Mouse (Mus musculus) liver, embryonic 16.5 days (tissue): ENCODE measurements around the gene Ube2k. TPM values are rescaled to one million over a fixed set of nuclear protein-coding genes. Genes with fewer than 3 reads are reported as not detected.

Experiments used
- ATAC-seq: fragments of 200-750 bp; cut with Nextera tagmentation; 2 replicates; pipeline ENCODE4 v1.8.0; 2017; ENCODE audit warnings: low read depth, mild to moderate bottlenecking, moderate number of reproducible peaks, moderate library complexity
- H3K27ac ChIP-seq: fragments of 300-500 bp; sonication (generic); 2 replicates; pipeline ENCODE4 v1.5.1; 2014; ENCODE audit warnings: mild to moderate bottlenecking, low read length
- H3K27me3 ChIP-seq: fragments of 300-500 bp; sonication (generic); 2 replicates; pipeline ENCODE4 v1.6.1; 2014; ENCODE audit warnings: low read depth, low read length, mixed read lengths; ENCODE audit not compliant: control insufficient read depth, insufficient read depth
- H3K36me3 ChIP-seq: fragments of 300-500 bp; sonication (generic); 2 replicates; pipeline ENCODE4 v1.6.1; 2014; ENCODE audit warnings: mild to moderate bottlenecking; ENCODE audit not compliant: control insufficient read depth, insufficient read depth
- H3K4me1 ChIP-seq: fragments of 300-500 bp; sonication (generic); 2 replicates; pipeline ENCODE4 v1.6.1; 2014; ENCODE audit warnings: low read depth, low read length, mixed read lengths; ENCODE audit not compliant: control insufficient read depth
- H3K4me2 ChIP-seq: fragments of 300-500 bp; sonication (generic); 2 replicates; pipeline ENCODE4 v1.6.1; 2014; ENCODE audit warnings: low read depth, low read length, mixed read lengths
- H3K4me3 ChIP-seq: fragments of 300-500 bp; sonication (generic); 2 replicates; pipeline ENCODE4 v1.5.1; 2014; ENCODE audit warnings: low read depth, mild to moderate bottlenecking, low read length
- H3K9ac ChIP-seq: fragments of 300-500 bp; sonication (generic); 2 replicates; pipeline ENCODE4 v1.6.1; 2014; ENCODE audit warnings: low read depth, low read length
- H3K9me3 ChIP-seq: fragments of 300-500 bp; sonication (generic); replicated peaks from 2 replicates; pipeline ENCODE4 v1.6.1; 2016; ENCODE audit warnings: low read length; ENCODE audit not compliant: control insufficient read depth
- WGBS: fragments of 180-500 bp; shearing (Covaris S2); extraction: QIAGEN DNeasy Blood & Tissue Kit; methylation state at CpG from one replicate; pipeline ENCODE4 v1.1.7; 2014; ENCODE audit not compliant: insufficient replicate concordance; 5-methylcytosine and 5-hydroxymethylcytosine counted together
- polyA plus RNA-seq: library from polyadenylated mRNA; unstranded; fragments of >200 nt; fragmentation: Nextera tagmentation; extraction: Ambion mirVana; gene quantifications from 2 replicates; pipeline ENCODE4 v1.2.1, GENCODE M21; 2015

The Ube2k gene
- polyA plus RNA-seq, 1 experiment from 2014 or later: 64.6 TPM

DNA sequence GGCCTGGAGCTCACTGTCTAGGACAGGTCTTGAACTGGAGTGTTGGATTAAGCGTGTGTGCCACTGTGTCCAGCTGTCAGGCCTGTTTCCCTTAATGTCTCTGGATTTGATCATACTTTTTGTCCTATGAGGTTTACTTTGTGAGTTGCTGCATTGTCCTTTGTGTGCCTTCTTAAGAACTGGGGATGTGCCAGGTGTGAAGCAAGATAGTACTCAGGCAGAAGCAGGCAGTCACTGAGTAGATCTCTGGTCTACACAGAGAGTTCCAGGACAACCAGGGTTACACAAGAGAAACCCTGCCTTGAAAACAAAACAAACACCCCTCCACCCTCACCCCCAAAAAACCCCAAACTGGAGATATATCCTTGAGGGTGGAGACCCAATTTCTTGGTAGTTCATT lies 12.6 kb downstream of the Ube2k start:
- 97% methylated on average over 1 of the region's 1 CpGs for WGBS

DNA sequence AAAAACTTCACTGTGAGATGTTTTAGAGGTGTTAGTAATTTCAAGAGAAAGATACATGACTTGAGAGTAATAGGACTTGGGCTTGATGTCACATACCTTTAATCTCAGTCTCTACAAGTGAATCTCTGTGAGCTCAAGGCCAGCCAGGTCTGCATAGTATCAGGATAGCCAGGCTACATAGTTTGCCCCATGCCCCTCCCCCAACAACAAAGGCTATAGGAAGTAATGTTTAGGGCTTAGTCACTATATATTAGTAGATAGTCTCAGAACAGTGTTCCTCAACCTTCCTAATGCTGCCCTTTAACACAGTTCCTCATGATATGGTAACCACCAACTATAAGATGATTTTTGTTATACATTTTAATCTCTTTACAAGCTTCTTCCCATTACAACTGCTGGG lies 20.1 kb downstream of the Ube2k start:
- Histone ChIP-seq H3K36me3 (no peaks in the 10 kb centered on the region; the same call in 1 of the 2 replicates), H3K9me3 (no peaks in the 10 kb centered on the region), H3K4me2 (no peak overlapping the region), H3K27ac (no peak overlapping the region), H3K4me1 (peaks cover 13% of the 10 kb centered on the region), H3K27me3 (no peaks in the 10 kb centered on the region), H3K9ac (no peak overlapping the region), H3K4me3 (no peak overlapping the region)
- no peak for ATAC-seq

More for the DNA sequence above, 12.6 kb downstream of the Ube2k start:
- no peak for ATAC-seq
- no peaks in the 10 kb centered on the region for H3K9me3 ChIP-seq
- H3K4me2 ChIP-seq: no peak overlapping the region
- H3K27me3 ChIP-seq: no peaks in the 10 kb centered on the region
- H3K9ac ChIP-seq: no peak overlapping the region
- peaks cover 3% of the 10 kb centered on the region for H3K4me1 ChIP-seq
- H3K4me3 ChIP-seq: no peak overlapping the region
- no peak overlapping the region for H3K27ac ChIP-seq
- H3K36me3 ChIP-seq: peaks cover 3% of the 10 kb centered on the region; the same call in 1 of the 2 replicates

DNA sequence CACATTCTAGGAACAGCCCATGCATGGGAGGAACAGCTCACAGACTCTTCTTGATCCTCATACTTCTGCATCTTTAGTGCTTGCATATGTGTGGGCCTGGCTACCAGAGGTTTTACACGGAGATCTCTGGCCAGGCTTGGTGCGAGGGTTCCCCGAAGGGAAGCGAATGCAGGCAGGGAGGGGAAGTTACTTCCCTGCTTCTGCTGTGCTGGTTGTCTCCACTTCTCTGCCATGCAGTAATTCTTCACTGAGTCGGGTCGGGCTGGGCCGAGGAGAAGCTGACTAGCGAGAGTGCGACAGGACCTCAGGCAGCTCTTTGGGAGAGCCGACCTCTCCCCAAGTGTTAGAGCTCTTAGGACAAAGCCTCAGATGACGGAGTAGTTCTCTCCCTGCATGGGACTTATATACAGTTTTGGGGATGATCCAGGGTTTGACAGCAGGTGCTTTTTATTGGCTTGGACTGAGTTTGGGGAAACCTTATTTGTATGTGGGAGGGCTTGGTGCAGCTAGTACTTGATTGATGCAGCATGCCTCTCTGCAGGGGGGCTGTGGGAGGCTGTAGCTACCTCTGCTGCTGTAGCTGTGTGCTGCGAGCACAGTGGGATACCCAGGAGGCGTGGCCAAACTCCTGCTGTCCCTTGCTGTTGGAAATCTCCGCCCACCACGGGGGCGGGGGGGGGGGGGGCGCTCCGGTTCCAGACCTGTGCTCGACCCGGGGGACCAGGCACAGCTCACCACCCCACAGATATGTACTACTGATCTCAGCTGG lies 24.3 kb downstream of the Ube2k start:
- WGBS: 52% methylated on average over 17 of the region's 20 CpGs
- Histone ChIP-seq H3K4me1 (peaks cover 13% of the 10 kb centered on the region), H3K9me3 (no peaks in the 10 kb centered on the region), H3K27me3 (no peaks in the 10 kb centered on the region), H3K36me3 (no peaks in the 10 kb centered on the region; the same call in 1 of the 2 replicates), H3K4me2 (no peak overlapping the region), H3K27ac (no peak overlapping the region), H3K4me3 (no peak overlapping the region), H3K9ac (no peak overlapping the region)
- no peak for ATAC-seq

DNA sequence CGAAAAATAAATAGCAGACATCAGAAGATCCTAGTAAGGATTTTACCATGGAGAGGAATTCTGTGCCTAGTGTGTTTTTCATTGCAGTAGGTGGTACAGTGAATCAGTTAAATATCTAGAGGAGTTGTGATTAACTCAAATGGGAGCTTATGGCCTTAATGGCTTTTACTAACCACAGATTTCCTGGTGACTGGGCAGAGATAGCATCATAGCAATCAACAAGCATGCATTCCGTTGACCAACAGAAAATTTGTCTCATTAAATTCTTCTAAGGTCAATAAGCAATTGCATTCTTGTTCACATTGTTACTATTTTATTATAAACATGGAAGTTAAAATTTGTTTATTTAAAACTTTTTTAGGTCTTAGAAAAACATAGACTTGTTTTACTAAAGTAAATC lies 28.5 kb downstream of the Ube2k start:
- ATAC-seq: no peak
- Histone ChIP-seq H3K4me2 (no peak overlapping the region), H3K9ac (no peak overlapping the region), H3K36me3 (no peaks in the 10 kb centered on the region; the same call in none of the 2 replicates), H3K9me3 (no peaks in the 10 kb centered on the region), H3K4me1 (peaks cover 10% of the 10 kb centered on the region), H3K4me3 (no peak overlapping the region), H3K27ac (no peak overlapping the region), H3K27me3 (no peaks in the 10 kb centered on the region)
- WGBS: 64% methylated on average over 2 of the region's 2 CpGs

DNA sequence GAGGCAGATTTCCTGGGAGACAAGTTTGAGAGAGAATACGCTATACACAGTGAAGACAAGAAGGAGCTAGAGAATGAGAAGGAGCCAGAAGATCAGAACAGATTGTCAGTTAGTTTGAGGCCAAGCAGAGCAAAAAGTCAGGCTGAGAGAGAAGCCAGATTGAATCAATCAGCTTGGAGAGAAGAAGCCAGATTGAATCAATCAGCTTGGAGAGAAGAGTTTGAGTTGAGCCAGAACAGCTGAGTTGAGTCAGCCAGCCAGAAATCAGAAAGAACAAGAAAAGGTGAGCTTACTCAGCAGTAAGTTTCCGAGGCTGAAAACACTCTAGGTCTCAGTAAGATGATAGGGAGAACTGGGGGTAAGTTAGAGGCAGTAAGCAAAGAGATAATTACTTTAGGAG lies 37.8 kb downstream of the Ube2k start:
- ATAC-seq: no peak
- no peaks in the 10 kb centered on the region for H3K27me3 ChIP-seq
- H3K9ac ChIP-seq: no peak overlapping the region
- WGBS: 84% methylated on average over 2 of the region's 2 CpGs
- H3K27ac ChIP-seq: no peak overlapping the region
- no peak overlapping the region for H3K4me3 ChIP-seq
- no peaks in the 10 kb centered on the region; the same call in 1 of the 2 replicates for H3K36me3 ChIP-seq
- H3K9me3 ChIP-seq: no peaks in the 10 kb centered on the region
- no peak overlapping the region for H3K4me2 ChIP-seq
- H3K4me1 ChIP-seq: peaks cover 2% of the 10 kb centered on the region; the same call in 1 of the 2 replicates

DNA sequence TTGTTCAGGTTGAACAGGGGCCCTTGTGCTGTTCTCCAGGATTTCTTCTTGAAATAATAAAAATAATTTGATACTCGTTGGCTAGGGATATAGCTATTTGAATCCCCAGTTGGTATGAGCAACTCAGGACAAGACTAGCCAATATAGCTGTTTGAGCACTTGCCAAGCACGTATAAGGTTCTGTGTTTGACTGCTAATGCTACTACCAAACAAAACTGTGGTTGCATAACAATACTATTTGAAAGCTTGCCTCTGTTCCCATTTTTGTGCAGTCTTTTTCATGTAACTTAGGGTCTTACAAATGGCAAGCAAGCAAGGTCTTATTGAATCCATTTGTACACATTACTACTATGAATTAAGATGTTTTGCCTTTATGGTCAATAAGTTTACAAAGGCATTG lies 38.9 kb downstream of the Ube2k start:
- H3K9me3 ChIP-seq: no peaks in the 10 kb centered on the region
- no peak overlapping the region for H3K4me2 ChIP-seq
- peaks cover 2% of the 10 kb centered on the region; the same call in 1 of the 2 replicates for H3K4me1 ChIP-seq
- no peak overlapping the region for H3K9ac ChIP-seq
- 75% methylated on average over 2 of the region's 2 CpGs for WGBS
- H3K27me3 ChIP-seq: no peaks in the 10 kb centered on the region
- no peak overlapping the region for H3K27ac ChIP-seq
- no peak overlapping the region for H3K4me3 ChIP-seq
- no peak for ATAC-seq
- H3K36me3 ChIP-seq: peaks cover 4% of the 10 kb centered on the region

DNA sequence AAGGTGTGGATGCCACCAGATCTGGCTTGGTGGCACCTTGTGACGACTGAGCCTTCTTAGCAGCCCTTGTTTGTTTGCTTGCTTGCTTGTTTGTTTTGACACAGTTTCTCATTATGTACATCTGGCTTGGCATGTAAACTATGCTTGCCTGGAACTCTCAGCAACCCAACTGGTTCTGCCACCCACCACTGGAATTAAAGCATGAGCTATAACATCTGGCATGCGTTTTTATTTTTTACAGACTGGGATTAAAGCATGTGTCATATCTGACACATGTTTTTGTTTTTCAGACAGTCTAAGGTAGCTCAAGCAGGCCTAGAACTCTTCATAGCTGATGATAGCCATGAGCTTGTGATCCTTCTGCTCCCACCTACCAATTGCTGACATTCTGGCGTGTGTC lies 41.5 kb downstream of the Ube2k start:
- Histone ChIP-seq H3K27me3 (no peaks in the 10 kb centered on the region), H3K4me2 (no peak overlapping the region), H3K9ac (no peak overlapping the region), H3K4me3 (no peak overlapping the region), H3K9me3 (no peaks in the 10 kb centered on the region), H3K4me1 (peaks cover 2% of the 10 kb centered on the region; the same call in 1 of the 2 replicates), H3K27ac (no peak overlapping the region), H3K36me3 (peaks cover 6% of the 10 kb centered on the region)
- 83% methylated on average over 3 of the region's 3 CpGs for WGBS
- ATAC-seq: no peak

DNA sequence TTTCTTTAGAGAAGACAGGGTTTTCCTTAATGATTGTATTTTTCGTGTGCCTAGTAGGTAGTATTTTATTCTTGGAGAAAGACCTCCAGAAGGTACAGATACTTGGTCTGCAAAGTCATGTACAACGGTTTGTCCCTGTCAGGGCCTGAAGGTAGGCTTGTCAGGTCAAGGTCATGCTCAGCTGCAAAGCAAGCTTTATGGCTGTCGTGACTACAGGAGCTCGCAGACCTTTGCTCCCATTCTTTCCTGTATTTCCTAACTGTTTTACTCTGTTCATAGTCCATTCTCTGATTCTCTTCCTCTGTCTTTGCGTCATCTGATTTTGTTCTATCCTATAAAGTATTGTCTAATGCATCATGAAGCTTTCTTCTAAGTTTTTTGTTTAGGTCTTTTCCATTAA lies 49.3 kb downstream of the Ube2k start:
- ATAC-seq: peak; percentile 78
- Histone ChIP-seq H3K9me3 (no peaks in the 10 kb centered on the region), H3K4me3 (no peak overlapping the region), H3K4me2 (no peak overlapping the region), H3K27ac (no peak overlapping the region), H3K4me1 (no peaks in the 10 kb centered on the region; the same call in 1 of the 2 replicates), H3K27me3 (no peaks in the 10 kb centered on the region), H3K9ac (no peak overlapping the region), H3K36me3 (peaks cover 8% of the 10 kb centered on the region)
- WGBS: 71% methylated on average over 5 of the region's 5 CpGs

DNA sequence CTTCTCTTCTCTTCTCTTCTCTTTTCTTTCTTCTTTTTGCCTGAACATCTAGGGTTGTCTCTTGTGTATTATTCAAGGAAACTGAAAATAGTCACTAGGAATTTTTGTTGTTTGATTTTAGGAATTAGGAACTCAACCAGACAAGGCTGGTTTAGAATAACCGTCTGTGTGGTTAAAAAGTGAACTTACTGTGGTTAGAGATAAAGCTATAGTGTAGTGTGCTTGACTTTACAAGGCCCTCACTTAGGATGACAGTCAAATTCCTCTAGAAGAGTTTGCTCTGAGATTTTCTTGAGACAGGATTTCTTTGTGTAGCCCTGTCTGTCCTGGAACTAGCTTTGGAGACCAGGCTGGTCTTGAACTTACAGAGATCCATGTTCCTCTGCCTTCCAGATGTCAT lies 53.2 kb downstream of the Ube2k start:
- Histone ChIP-seq H3K4me3 (no peak overlapping the region), H3K4me1 (no peaks in the 10 kb centered on the region; the same call in 1 of the 2 replicates), H3K4me2 (no peak overlapping the region), H3K9me3 (no peaks in the 10 kb centered on the region), H3K9ac (no peak overlapping the region), H3K36me3 (peaks cover 12% of the 10 kb centered on the region), H3K27me3 (no peaks in the 10 kb centered on the region), H3K27ac (no peak overlapping the region)
- ATAC-seq: no peak
- 31% methylated on average over 1 of the region's 1 CpGs for WGBS
